Mouse (Mus musculus) small intestine, adult 2 months (tissue): ENCODE measurements around the gene Csk.

ENCODE experiments used
- CTCF ChIP-seq: fragments of 200-500 bp; IDR thresholded peaks from 2 replicates; pipeline ENCODE4 v1.5.1; 2012; ENCODE audit warnings: low read depth, mild to moderate bottlenecking, control low read depth, inconsistent platforms, low read length, moderate library complexity, mixed read lengths; ENCODE audit not compliant: insufficient replicate concordance, insufficient read length; ENCODE audit errors: extremely low read depth
- POLR2A ChIP-seq: fragments of 200-500 bp; IDR thresholded peaks from 2 replicates; pipeline ENCODE4 v1.6.1; 2012; ENCODE audit warnings: low read depth, mild to moderate bottlenecking, control low read depth, inconsistent platforms, low read length, moderate library complexity

GRCm38 (mm10) chr9:57627191-57627590 lies 26.2 kb downstream of the Csk start:
- TF ChIP-seq CTCF, result no peak
- TF ChIP-seq POLR2A, result no peak
